In genomic region chr3:8006708-8007395, GRCm38 (mm10) we compare ENCODE assay signal across 15 mouse cellular contexts.
DNase-seq lines count a peak whose midpoint lies in the region; ATAC-seq lines count a peak whose summit lies in the region.
"Had no signal": no experiment of that assay in that cellular context is flagged by ENCODE, and none has a peak within 500 bp of the region (broad histone marks: within the 10 kb centered on the region; RNA-seq: fewer than 3 reads in every experiment).

No protein-coding gene starts in this region.

- no peaks in the 10 kb centered on the region for H3K9me3 ChIP-seq in intestine, embryonic 14.5 days (ENCODE audit: control insufficient read depth, low read length)
- no peaks in the 10 kb centered on the region for H3K9me3 ChIP-seq in kidney, embryonic 16.5 days (ENCODE audit: low read length)
- no peaks in the 10 kb centered on the region for H3K9me3 ChIP-seq in stomach, embryonic 15.5 days
- no peaks in the 10 kb centered on the region for H3K9me3 ChIP-seq in forebrain, embryonic 14.5 days (replicated peaks; ENCODE audit: control insufficient read depth, low read length)
- H3K9me3 ChIP-seq in forebrain, embryonic 15.5 days = no peaks in the 10 kb centered on the region

- no peaks in the 10 kb centered on the region for H3K36me3 ChIP-seq in intestine, embryonic 14.5 days (ENCODE audit: control insufficient read depth, insufficient read depth, low read length)
- H3K36me3 ChIP-seq in kidney, embryonic 16.5 days (ENCODE audit: insufficient read depth, low read length) = no peaks in the 10 kb centered on the region
- no peaks in the 10 kb centered on the region for H3K36me3 ChIP-seq in stomach, embryonic 15.5 days
- no peaks in the 10 kb centered on the region for H3K36me3 ChIP-seq in forebrain, embryonic 14.5 days (ENCODE audit: control insufficient read depth, insufficient read depth, low read length)
- H3K36me3 ChIP-seq in forebrain, embryonic 15.5 days = no peaks in the 10 kb centered on the region

- ATAC-seq in intestine, embryonic 14.5 days (replicated peaks; ENCODE audit: low FRiP score, low TSS enrichment, low read depth) = peak; percentile 90
- ATAC-seq in kidney, embryonic 16.5 days (ENCODE audit: low FRiP score, low TSS enrichment) = peak; percentile 94
- ATAC-seq in stomach, embryonic 15.5 days (ENCODE audit: insufficient read depth, low FRiP score, low read depth) = 0 out of 2 replicates have a peak, but pooled peaks have one; percentile 47
- ATAC-seq in forebrain, embryonic 14.5 days = no peak
- no peak for ATAC-seq in forebrain, embryonic 15.5 days (replicated peaks)
- ATAC-seq: activated CD4-positive, CD25-positive, alpha-beta regulatory T cell, adult 4 months; forebrain, postnatal 0 days had no signal

- H3K27me3 ChIP-seq in intestine, embryonic 14.5 days (replicated peaks; ENCODE audit: control insufficient read depth, insufficient read depth, low read length) = no peaks in the 10 kb centered on the region
- no peaks in the 10 kb centered on the region for H3K27me3 ChIP-seq in kidney, embryonic 16.5 days (ENCODE audit: insufficient read depth, low read length)
- H3K27me3 ChIP-seq in stomach, embryonic 15.5 days (replicated peaks) = no peaks in the 10 kb centered on the region
- H3K27me3 ChIP-seq in forebrain, embryonic 14.5 days (replicated peaks; ENCODE audit: control insufficient read depth, insufficient read depth, low read length) = no peaks in the 10 kb centered on the region
- H3K27me3 ChIP-seq in forebrain, embryonic 15.5 days = no peaks in the 10 kb centered on the region
- H3K27me3 ChIP-seq: CH12.LX had no signal

- no peak overlapping the region for H3K4me2 ChIP-seq in intestine, embryonic 14.5 days (ENCODE audit: low read length)
- 0 out of 2 replicates have a peak overlapping the region, but pooled peaks have one; percentile 3 for H3K4me2 ChIP-seq in kidney, embryonic 16.5 days (replicated peaks; ENCODE audit: low read depth, low read length)
- no peak overlapping the region for H3K4me2 ChIP-seq in stomach, embryonic 15.5 days
- no peak overlapping the region for H3K4me2 ChIP-seq in forebrain, embryonic 14.5 days (ENCODE audit: low read length)
- no peak overlapping the region for H3K4me2 ChIP-seq in forebrain, embryonic 15.5 days (replicated peaks)
- H3K4me2 ChIP-seq: heart, embryonic 11.5 days had no signal

- H3K4me1 ChIP-seq in intestine, embryonic 14.5 days (replicated peaks; ENCODE audit: control insufficient read depth, insufficient read depth, low read length) = no peaks in the 10 kb centered on the region
- no peaks in the 10 kb centered on the region for H3K4me1 ChIP-seq in kidney, embryonic 16.5 days (ENCODE audit: insufficient read depth, low read length)
- H3K4me1 ChIP-seq in stomach, embryonic 15.5 days = no peaks in the 10 kb centered on the region
- H3K4me1 ChIP-seq in forebrain, embryonic 14.5 days (ENCODE audit: control insufficient read depth, insufficient read depth, low read length) = no peaks in the 10 kb centered on the region
- no peaks in the 10 kb centered on the region for H3K4me1 ChIP-seq in forebrain, embryonic 15.5 days

- H3K4me3 ChIP-seq in intestine, embryonic 14.5 days (ENCODE audit: low read depth, low read length) = no peak overlapping the region
- no peak overlapping the region for H3K4me3 ChIP-seq in kidney, embryonic 16.5 days (ENCODE audit: low read length)
- H3K4me3 ChIP-seq in stomach, embryonic 15.5 days (replicated peaks) = no peak overlapping the region
- H3K4me3 ChIP-seq in forebrain, embryonic 14.5 days (ENCODE audit: low read depth, low read length) = no peak overlapping the region
- H3K4me3 ChIP-seq in forebrain, embryonic 15.5 days = no peak overlapping the region

- no peak overlapping the region for H3K9ac ChIP-seq in intestine, embryonic 14.5 days (ENCODE audit: low read length)
- H3K9ac ChIP-seq in kidney, embryonic 16.5 days (replicated peaks; ENCODE audit: low read length) = no peak overlapping the region
- no peak overlapping the region for H3K9ac ChIP-seq in stomach, embryonic 15.5 days
- H3K9ac ChIP-seq in forebrain, embryonic 14.5 days (ENCODE audit: low read length) = no peak overlapping the region
- no peak overlapping the region for H3K9ac ChIP-seq in forebrain, embryonic 15.5 days (replicated peaks)
- H3K9ac ChIP-seq: forebrain, postnatal 0 days had no signal

- peak; percentile 92 for DNase-seq in ZHBTc4 (ENCODE audit: low read depth, low spot score)
- DNase-seq in intestine, embryonic 14.5 days (ENCODE audit: low spot score) = no peak
- no peak for DNase-seq in forebrain, embryonic 14.5 days (ENCODE audit: low spot score)
- no peak for DNase-seq in spleen, adult 12 weeks (ENCODE audit: low spot score)
- DNase-seq: cerebellum, adult 18-20 months; forebrain, postnatal 0 days; gastrocnemius, postnatal 10 days; lung, adult 18-20 months; right cerebral cortex, postnatal 14 days had no signal

- H3K27ac ChIP-seq in intestine, embryonic 14.5 days (ENCODE audit: low read depth) = no peak overlapping the region
- H3K27ac ChIP-seq in kidney, embryonic 16.5 days (ENCODE audit: low read length) = peak overlapping the region; percentile 60
- H3K27ac ChIP-seq in stomach, embryonic 15.5 days = no peak overlapping the region
- no peak overlapping the region for H3K27ac ChIP-seq in forebrain, embryonic 14.5 days (ENCODE audit: low read depth, low read length)
- H3K27ac ChIP-seq in forebrain, embryonic 15.5 days (replicated peaks) = no peak overlapping the region

- WGBS in intestine, embryonic 14.5 days = 68% methylated on average over 10 of the region's 10 CpGs
- 53% methylated on average over 10 of the region's 10 CpGs for whole genome bisulfite sequencing in kidney, embryonic 16.5 days
- WGBS in stomach, embryonic 15.5 days = 55% methylated on average over 10 of the region's 10 CpGs
- whole genome bisulfite sequencing in forebrain, embryonic 14.5 days = 72% methylated on average over 10 of the region's 10 CpGs
- 76% methylated on average over 10 of the region's 10 CpGs for WGBS in forebrain, embryonic 15.5 days

Comparison
In these comparisons a context has a peak if more than half of its experiments do, and no peak if none do; other contexts are left out.
1. ATAC-seq: peak in intestine, embryonic 14.5 days (single experiment), kidney, embryonic 16.5 days (single experiment) and stomach, embryonic 15.5 days (single experiment); none in forebrain, embryonic 14.5 days (single experiment) and forebrain, embryonic 15.5 days (single experiment).